Mouse (Mus musculus): ENCODE data around the gene Tac2.

Gene Tac2

GRCm38 (mm10) chr10:127721671-127722418 lies 2.4 kb upstream of the Tac2 start:
- in situ Hi-C loops (cut with MboI, MseI): no loop called here

- in situ Hi-C loops (cut with MboI, MseI): no loop called here
Measured at GRCm38 (mm10) chr10:127725136-127725535, 858 bp downstream of the Tac2 start.

- in situ Hi-C loops (cut with MboI, MseI): no loop called here
Measured at GRCm38 (mm10) chr10:127728437-127728836, 4.2 kb downstream of the Tac2 start.

GRCm38 (mm10) chr10:127730285-127730932 lies 6.1 kb downstream of the Tac2 start:
- in situ Hi-C loops (cut with MboI, MseI): no loop called here

- in situ Hi-C loops (cut with MboI, MseI): no loop called here
Measured at GRCm38 (mm10) chr10:127730933-127731310, 6.6 kb downstream of the Tac2 start.

GRCm38 (mm10) chr10:127731397-127731796 lies 7.1 kb downstream of the Tac2 start:
- in situ Hi-C loops (cut with MboI, MseI): no loop called here

- in situ Hi-C loops (cut with MboI, MseI): no loop called here
Measured at GRCm38 (mm10) chr10:127734434-127734833, 10.2 kb downstream of the Tac2 start.

GRCm38 (mm10) chr10:127736266-127736665 lies 12.0 kb downstream of the Tac2 start:
- in situ Hi-C loops (cut with MboI, MseI): loop anchor here (5.0 kb wide), 1 partner anchor 59 kb away; no protein-coding TSS in a partner anchor

GRCm38 (mm10) chr10:127736916-127737315 lies 12.6 kb downstream of the Tac2 start:
- in situ Hi-C loops (cut with MboI, MseI): loop anchor here (5.0 kb wide), 1 partner anchor 60 kb away; no protein-coding TSS in a partner anchor

GRCm38 (mm10) chr10:127737552-127737951 lies 13.3 kb downstream of the Tac2 start:
- in situ Hi-C loops (cut with MboI, MseI): loop anchor here (5.0 kb wide), 1 partner anchor 60 kb away; no protein-coding TSS in a partner anchor

GRCm38 (mm10) chr10:127738151-127738882 lies 14.0 kb downstream of the Tac2 start:
- in situ Hi-C loops (cut with MboI, MseI): loop anchor here (5.0 kb wide), 1 partner anchor 61 kb away; no protein-coding TSS in a partner anchor

- in situ Hi-C loops (cut with MboI, MseI): loop anchor here (5.0 kb wide), 1 partner anchor 62 kb away; no protein-coding TSS in a partner anchor
Measured at GRCm38 (mm10) chr10:127739083-127739660, 14.9 kb downstream of the Tac2 start, which contains the start of gene Zbtb39. TSS of gene Zbtb39 (plus strand) at chr10:127739538.

- in situ Hi-C loops (cut with MboI, MseI): loop anchor here (5.0 kb wide), 1 partner anchor 62 kb away; no protein-coding TSS in a partner anchor
Measured at GRCm38 (mm10) chr10:127739661-127740161, 15.4 kb downstream of the Tac2 start.

GRCm38 (mm10) chr10:127744661-127745060 lies 20.4 kb downstream of the Tac2 start:
- in situ Hi-C loops (cut with MboI, MseI): no loop called here

GRCm38 (mm10) chr10:127745886-127746285 lies 21.6 kb downstream of the Tac2 start:
- in situ Hi-C loops (cut with MboI, MseI): no loop called here

- in situ Hi-C loops (cut with MboI, MseI): no loop called here
Measured at GRCm38 (mm10) chr10:127747254-127747653, 23.0 kb downstream of the Tac2 start.

- in situ Hi-C loops (cut with MboI, MseI): no loop called here
Measured at GRCm38 (mm10) chr10:127748847-127749612, 24.8 kb downstream of the Tac2 start.

- in situ Hi-C loops (cut with MboI, MseI): no loop called here
Measured at GRCm38 (mm10) chr10:127750136-127750777, 26.0 kb downstream of the Tac2 start.

GRCm38 (mm10) chr10:127751548-127751947 lies 27.3 kb downstream of the Tac2 start, which contains the start of gene Gpr182:
TSS of gene Gpr182 (minus strand) at chr10:127751732.
- in situ Hi-C loops (cut with MboI, MseI): no loop called here

GRCm38 (mm10) chr10:127754566-127755166 lies 30.4 kb downstream of the Tac2 start:
- in situ Hi-C loops (cut with MboI, MseI): no loop called here
